Mouse (Mus musculus) kidney, adult 9 months (tissue): Measurements from ENCODE around the gene Atp4b.

ENCODE experiments used
- DNase-seq: peaks from one replicate; pipeline ENCODE4 v3.0.0; 2022

Gene Atp4b

GRCm38 (mm10) chr8:13396725-13397124 lies at the start of gene Atp4b:
Atp4b (minus strand) TSS chr8:13396825.
- DNase-seq: no peak

GRCm38 (mm10) chr8:13442152-13442551 lies 45.5 kb upstream of the Atp4b start:
- DNase-seq: no peak

GRCm38 (mm10) chr8:13437531-13437930 lies 40.9 kb upstream of the Atp4b start:
- DNase-seq: no peak

GRCm38 (mm10) chr8:13436052-13436451 lies 39.4 kb upstream of the Atp4b start:
- DNase-seq: no peak

- DNase-seq: no peak
Observed at GRCm38 (mm10) chr8:13434889-13435288, 38.3 kb upstream of the Atp4b start, which contains the start of gene Tmem255b. Tmem255b (plus strand) TSS chr8:13435189.

GRCm38 (mm10) chr8:13433130-13433529 lies 36.5 kb upstream of the Atp4b start:
- DNase-seq: no peak

- no peak for DNase-seq
Observed at GRCm38 (mm10) chr8:13430866-13431265, 34.2 kb upstream of the Atp4b start.

- DNase-seq: no peak
Observed at GRCm38 (mm10) chr8:13430412-13430811, 33.8 kb upstream of the Atp4b start.

- DNase-seq: no peak
Observed at GRCm38 (mm10) chr8:13428156-13428555, 31.5 kb upstream of the Atp4b start.

- DNase-seq: peak; percentile 21
Observed at GRCm38 (mm10) chr8:13427351-13427750, 30.7 kb upstream of the Atp4b start.

GRCm38 (mm10) chr8:13420970-13421369 lies 24.3 kb upstream of the Atp4b start:
- no peak for DNase-seq

GRCm38 (mm10) chr8:13419111-13419639 lies 22.6 kb upstream of the Atp4b start:
- DNase-seq: no peak

- no peak for DNase-seq
Observed at GRCm38 (mm10) chr8:13415879-13416278, 19.3 kb upstream of the Atp4b start.

- no peak for DNase-seq
Observed at GRCm38 (mm10) chr8:13413823-13414390, 17.3 kb upstream of the Atp4b start.

- peak; percentile 38 for DNase-seq
Observed at GRCm38 (mm10) chr8:13412891-13413558, 16.4 kb upstream of the Atp4b start.

- peak; percentile 58 for DNase-seq
Observed at GRCm38 (mm10) chr8:13411597-13411996, 15.0 kb upstream of the Atp4b start.

GRCm38 (mm10) chr8:13406011-13406410 lies 9.4 kb upstream of the Atp4b start:
- DNase-seq: no peak

- no peak for DNase-seq
Observed at GRCm38 (mm10) chr8:13404666-13405131, 8.1 kb upstream of the Atp4b start, which contains the start of gene Grk1. Grk1 (plus strand) TSS chr8:13405081.

GRCm38 (mm10) chr8:13403517-13403916 lies 6.9 kb upstream of the Atp4b start:
- no peak for DNase-seq

- DNase-seq: no peak
Observed at GRCm38 (mm10) chr8:13393869-13394268, 2.8 kb downstream of the Atp4b start.

GRCm38 (mm10) chr8:13388744-13389143 lies 7.9 kb downstream of the Atp4b start:
- no peak for DNase-seq

GRCm38 (mm10) chr8:13387728-13388127 lies 8.9 kb downstream of the Atp4b start:
- DNase-seq: no peak

- no peak for DNase-seq
Observed at GRCm38 (mm10) chr8:13386366-13386765, 10.3 kb downstream of the Atp4b start.

- DNase-seq: no peak
Observed at GRCm38 (mm10) chr8:13382999-13383398, 13.6 kb downstream of the Atp4b start.
